Mouse (Mus musculus) lung, postnatal 25 days (tissue): Measurements from ENCODE around the gene Zfp82.

Experiments
- DNase-seq: peaks from one replicate; pipeline ENCODE4 v3.0.0; 2022; ENCODE audit warnings: low spot score

Zfp82 gene

GRCm38 (mm10) chr7:30048126-30048525 is 24.6 kb downstream of the Zfp82 start:
- no peak for DNase-seq

- no peak for DNase-seq
These were observed 28.3 kb downstream of the Zfp82 start for GRCm38 (mm10) chr7:30044354-30044753.

- DNase-seq = no peak
These were observed 38.4 kb downstream of the Zfp82 start for GRCm38 (mm10) chr7:30034331-30034730.

- no peak for DNase-seq
These were observed 41.3 kb downstream of the Zfp82 start for GRCm38 (mm10) chr7:30031379-30031778.

- DNase-seq = no peak
These were observed 42.0 kb downstream of the Zfp82 start for GRCm38 (mm10) chr7:30030677-30031076.

GRCm38 (mm10) chr7:30028572-30028971 is 44.1 kb downstream of the Zfp82 start:
- DNase-seq = no peak

GRCm38 (mm10) chr7:30027331-30027730 is 45.4 kb downstream of the Zfp82 start:
- no peak for DNase-seq

- DNase-seq = no peak
These were observed 47.3 kb downstream of the Zfp82 start for GRCm38 (mm10) chr7:30025358-30025757.

GRCm38 (mm10) chr7:30023800-30024199 is 48.9 kb downstream of the Zfp82 start:
- no peak for DNase-seq

GRCm38 (mm10) chr7:30023324-30023723 is 49.4 kb downstream of the Zfp82 start:
- no peak for DNase-seq

- DNase-seq = no peak
These were observed 53.2 kb downstream of the Zfp82 start for GRCm38 (mm10) chr7:30019543-30019942.

GRCm38 (mm10) chr7:30017226-30017625 is 55.5 kb downstream of the Zfp82 start:
- DNase-seq = no peak

- peak; percentile 35 for DNase-seq
These were observed 59.7 kb downstream of the Zfp82 start for GRCm38 (mm10) chr7:30012956-30013363.

- DNase-seq = no peak
These were observed 62.0 kb downstream of the Zfp82 start for GRCm38 (mm10) chr7:30010551-30011195.

- peak; percentile 12 for DNase-seq
These were observed 63.2 kb downstream of the Zfp82 start for GRCm38 (mm10) chr7:30009321-30010085.

- DNase-seq = no peak
These were observed 64.5 kb downstream of the Zfp82 start for GRCm38 (mm10) chr7:30008020-30008690.

GRCm38 (mm10) chr7:30007601-30008000 is 65.1 kb downstream of the Zfp82 start:
- DNase-seq = no peak
